Mouse (Mus musculus): ENCODE measurements around the gene Prtg. TPM values are rescaled to one million over a fixed set of nuclear protein-coding genes. Genes with fewer than 3 reads are reported as not detected.

Prtg gene
- polyA plus RNA-seq, 1 experiment from 2014 or later = 4.4 TPM

GRCm38 (mm10) chr9:72812594-72813570, 6.2 kb downstream of the Prtg start:
- whole genome bisulfite sequencing = 14% methylated on average over 18 of the region's 18 CpGs
- DNase-seq (ENCODE audit: low spot score) (peak; percentile 58), ATAC-seq (ENCODE audit: insufficient read depth, low FRiP score, low TSS enrichment) (no peak)
- Histone ChIP-seq H3K9me3 (ENCODE audit: control insufficient read depth, low read length) (no peaks in the 10 kb centered on the region), H3K4me2 (ENCODE audit: low read depth) (peak overlapping the region; percentile 28), H3K4me1 (ENCODE audit: control insufficient read depth, insufficient read depth, low read length) (peaks cover 36% of the 10 kb centered on the region), H3K9ac (ENCODE audit: low read length) (peak overlapping the region; percentile 0; the same call in 1 of the 2 replicates), H3K4me3 (ENCODE audit: low read depth, low read length) (0 out of 2 replicates have a peak overlapping the region, but pooled peaks have one; percentile 11), H3K27me3 (ENCODE audit: control insufficient read depth, insufficient read depth, low read length) (no peaks in the 10 kb centered on the region), H3K36me3 (ENCODE audit: control insufficient read depth, insufficient read depth, low read length) (peaks cover 2% of the 10 kb centered on the region; the same call in 1 of the 2 replicates), H3K27ac (ENCODE audit: low read depth, low read length) (no peak overlapping the region)

GRCm38 (mm10) chr9:72825511-72825910, 18.8 kb downstream of the Prtg start:
- no peak for DNase-seq (ENCODE audit: low spot score)
- Histone ChIP-seq H3K27me3 (ENCODE audit: control insufficient read depth, insufficient read depth, low read length) (no peaks in the 10 kb centered on the region), H3K9ac (ENCODE audit: low read length) (no peak overlapping the region), H3K36me3 (ENCODE audit: control insufficient read depth, insufficient read depth, low read length) (no peaks in the 10 kb centered on the region), H3K9me3 (ENCODE audit: control insufficient read depth, low read length) (no peaks in the 10 kb centered on the region), H3K4me3 (ENCODE audit: low read depth, low read length) (no peak overlapping the region), H3K4me1 (ENCODE audit: control insufficient read depth, insufficient read depth, low read length) (peaks cover 24% of the 10 kb centered on the region), H3K4me2 (ENCODE audit: low read depth) (no peak overlapping the region), H3K27ac (ENCODE audit: low read depth, low read length) (no peak overlapping the region)
- 14% methylated on average over 4 of the region's 4 CpGs for WGBS
- no peak for ATAC-seq (ENCODE audit: insufficient read depth, low FRiP score, low TSS enrichment)

GRCm38 (mm10) chr9:72825976-72826375, 19.3 kb downstream of the Prtg start:
- Histone ChIP-seq H3K4me2 (ENCODE audit: low read depth) (no peak overlapping the region), H3K36me3 (ENCODE audit: control insufficient read depth, insufficient read depth, low read length) (no peaks in the 10 kb centered on the region), H3K9me3 (ENCODE audit: control insufficient read depth, low read length) (no peaks in the 10 kb centered on the region), H3K27me3 (ENCODE audit: control insufficient read depth, insufficient read depth, low read length) (no peaks in the 10 kb centered on the region), H3K4me1 (ENCODE audit: control insufficient read depth, insufficient read depth, low read length) (peaks cover 24% of the 10 kb centered on the region), H3K4me3 (ENCODE audit: low read depth, low read length) (no peak overlapping the region), H3K9ac (ENCODE audit: low read length) (no peak overlapping the region), H3K27ac (ENCODE audit: low read depth, low read length) (no peak overlapping the region)
- WGBS = 19% methylated on average over 3 of the region's 3 CpGs
- DNase-seq (ENCODE audit: low spot score) (no peak), ATAC-seq (ENCODE audit: insufficient read depth, low FRiP score, low TSS enrichment) (no peak)

- Histone ChIP-seq H3K27ac (ENCODE audit: low read depth, low read length) (no peak overlapping the region), H3K27me3 (ENCODE audit: control insufficient read depth, insufficient read depth, low read length) (no peaks in the 10 kb centered on the region), H3K36me3 (ENCODE audit: control insufficient read depth, insufficient read depth, low read length) (no peaks in the 10 kb centered on the region), H3K4me2 (ENCODE audit: low read depth) (no peak overlapping the region), H3K9ac (ENCODE audit: low read length) (peak overlapping the region; percentile 10; the same call in 1 of the 2 replicates), H3K9me3 (ENCODE audit: control insufficient read depth, low read length) (no peaks in the 10 kb centered on the region), H3K4me1 (ENCODE audit: control insufficient read depth, insufficient read depth, low read length) (peaks cover 28% of the 10 kb centered on the region), H3K4me3 (ENCODE audit: low read depth, low read length) (no peak overlapping the region)
- ATAC-seq (ENCODE audit: insufficient read depth, low FRiP score, low TSS enrichment) (no peak; the same call in 1 of the 2 replicates), DNase-seq (ENCODE audit: low spot score) (no peak)
- 43% methylated on average over 5 of the region's 5 CpGs for WGBS
Measured at GRCm38 (mm10) chr9:72828616-72829257, 22.1 kb downstream of the Prtg start.

GRCm38 (mm10) chr9:72833992-72834696, 27.5 kb downstream of the Prtg start:
- H3K9ac ChIP-seq (ENCODE audit: low read length) = no peak overlapping the region
- H3K36me3 ChIP-seq (ENCODE audit: control insufficient read depth, insufficient read depth, low read length) = no peaks in the 10 kb centered on the region
- peaks cover 14% of the 10 kb centered on the region for H3K4me1 ChIP-seq (ENCODE audit: control insufficient read depth, insufficient read depth, low read length)
- no peak overlapping the region for H3K4me2 ChIP-seq (ENCODE audit: low read depth)
- DNase-seq (ENCODE audit: low spot score) = peak; percentile 29
- 29% methylated on average over 10 of the region's 10 CpGs for WGBS
- H3K4me3 ChIP-seq (ENCODE audit: low read depth, low read length) = no peak overlapping the region
- H3K9me3 ChIP-seq (ENCODE audit: control insufficient read depth, low read length) = no peaks in the 10 kb centered on the region
- H3K27ac ChIP-seq (ENCODE audit: low read depth, low read length) = peak overlapping the region; percentile 58
- ATAC-seq (ENCODE audit: insufficient read depth, low FRiP score, low TSS enrichment) = peak; percentile 41
- H3K27me3 ChIP-seq (ENCODE audit: control insufficient read depth, insufficient read depth, low read length) = no peaks in the 10 kb centered on the region

GRCm38 (mm10) chr9:72835007-72835406, 28.3 kb downstream of the Prtg start:
- H3K27me3 ChIP-seq (ENCODE audit: control insufficient read depth, insufficient read depth, low read length) = no peaks in the 10 kb centered on the region
- 94% methylated on average over 1 of the region's 1 CpGs for WGBS
- H3K9ac ChIP-seq (ENCODE audit: low read length) = no peak overlapping the region
- DNase-seq (ENCODE audit: low spot score) (no peak), ATAC-seq (ENCODE audit: insufficient read depth, low FRiP score, low TSS enrichment) (no peak)
- H3K27ac ChIP-seq (ENCODE audit: low read depth, low read length) = no peak overlapping the region
- no peaks in the 10 kb centered on the region for H3K9me3 ChIP-seq (ENCODE audit: control insufficient read depth, low read length)
- H3K4me1 ChIP-seq (ENCODE audit: control insufficient read depth, insufficient read depth, low read length) = peaks cover 13% of the 10 kb centered on the region
- no peak overlapping the region for H3K4me3 ChIP-seq (ENCODE audit: low read depth, low read length)
- 0 out of 2 replicates have a peak, but pooled peaks cover 2% of the 10 kb centered on the region for H3K36me3 ChIP-seq (ENCODE audit: control insufficient read depth, insufficient read depth, low read length)
- no peak overlapping the region for H3K4me2 ChIP-seq (ENCODE audit: low read depth)

- Histone ChIP-seq H3K4me1 (ENCODE audit: control insufficient read depth, insufficient read depth, low read length) (peaks cover 13% of the 10 kb centered on the region), H3K36me3 (ENCODE audit: control insufficient read depth, insufficient read depth, low read length) (0 out of 2 replicates have a peak, but pooled peaks cover 2% of the 10 kb centered on the region), H3K27me3 (ENCODE audit: control insufficient read depth, insufficient read depth, low read length) (no peaks in the 10 kb centered on the region), H3K9me3 (ENCODE audit: control insufficient read depth, low read length) (no peaks in the 10 kb centered on the region), H3K4me3 (ENCODE audit: low read depth, low read length) (no peak overlapping the region), H3K4me2 (ENCODE audit: low read depth) (no peak overlapping the region), H3K27ac (ENCODE audit: low read depth, low read length) (no peak overlapping the region), H3K9ac (ENCODE audit: low read length) (no peak overlapping the region)
- 46% methylated on average over 11 of the region's 11 CpGs for WGBS
- DNase-seq (ENCODE audit: low spot score) = no peak
- no peak for ATAC-seq (ENCODE audit: insufficient read depth, low FRiP score, low TSS enrichment)
Measured at GRCm38 (mm10) chr9:72836708-72837495, 30.2 kb downstream of the Prtg start.

Data from neural tube, embryonic 11.5 days (tissue).